Mouse (Mus musculus) forebrain, embryonic 14.5 days (tissue): ENCODE measurements at regions not wholly inside any gene's neighbourhood (a gene's known extent, or its start where the extent isn't known, plus 50 kb on each side); places are given as distances from the start of the nearest gene placed in this dataset.
A peak's percentile ranks its signal among the peaks of the same experiment; 100 is the strongest.

ENCODE experiments used
- ATAC-seq: fragments of 200-750 bp; cut with Nextera tagmentation; 2 replicates; pipeline ENCODE4 v1.8.0; 2017; ENCODE audit warnings: mild to moderate bottlenecking, moderate library complexity
- DNase-seq: peaks from one replicate; pipeline ENCODE4 v3.0.0-alpha.2; 2015; ENCODE audit warnings: low spot score
- H3K27ac ChIP-seq: fragments of 300-500 bp; sonication (generic); 2 replicates; pipeline ENCODE4 v1.5.1; 2014; ENCODE audit warnings: low read depth, mild to moderate bottlenecking, control low read depth, low read length, moderate library complexity
- H3K27me3 ChIP-seq: fragments of 300-500 bp; sonication (generic); replicated peaks from 2 replicates; pipeline ENCODE4 v1.6.1; 2014; ENCODE audit warnings: low read length, control low read depth, mixed read lengths; ENCODE audit not compliant: control insufficient read depth, insufficient read depth
- H3K36me3 ChIP-seq: fragments of 300-500 bp; sonication (generic); 2 replicates; pipeline ENCODE4 v1.6.1; 2014; ENCODE audit warnings: low read length, control low read depth; ENCODE audit not compliant: control insufficient read depth, insufficient read depth
- H3K4me1 ChIP-seq: fragments of 300-500 bp; sonication (generic); 2 replicates; pipeline ENCODE4 v1.6.1; 2014; ENCODE audit warnings: antibody characterized with exemption, low read length, control low read depth; ENCODE audit not compliant: control insufficient read depth, insufficient read depth
- H3K4me2 ChIP-seq: fragments of 300-500 bp; sonication (generic); 2 replicates; pipeline ENCODE4 v1.6.1; 2014; ENCODE audit warnings: mild to moderate bottlenecking, control low read depth, low read length
- H3K4me3 ChIP-seq: fragments of 300-500 bp; sonication (generic); 2 replicates; pipeline ENCODE4 v1.5.1; 2014; ENCODE audit warnings: low read depth, low read length, control low read depth
- H3K9ac ChIP-seq: fragments of 300-500 bp; sonication (generic); 2 replicates; pipeline ENCODE4 v1.6.1; 2014; ENCODE audit warnings: mild to moderate bottlenecking, low read length, control low read depth, moderate library complexity
- H3K9me3 ChIP-seq: fragments of 300-500 bp; sonication (generic); replicated peaks from 2 replicates; pipeline ENCODE4 v1.6.1; 2016; ENCODE audit warnings: low read length, control low read depth, mixed read lengths; ENCODE audit not compliant: control insufficient read depth
- WGBS: fragments of 180-500 bp; shearing (Covaris S2); extraction: QIAGEN DNeasy Blood & Tissue Kit; methylation state at CpG from one replicate; pipeline ENCODE4 v1.1.7; 2014; 5-methylcytosine and 5-hydroxymethylcytosine counted together

DNA sequence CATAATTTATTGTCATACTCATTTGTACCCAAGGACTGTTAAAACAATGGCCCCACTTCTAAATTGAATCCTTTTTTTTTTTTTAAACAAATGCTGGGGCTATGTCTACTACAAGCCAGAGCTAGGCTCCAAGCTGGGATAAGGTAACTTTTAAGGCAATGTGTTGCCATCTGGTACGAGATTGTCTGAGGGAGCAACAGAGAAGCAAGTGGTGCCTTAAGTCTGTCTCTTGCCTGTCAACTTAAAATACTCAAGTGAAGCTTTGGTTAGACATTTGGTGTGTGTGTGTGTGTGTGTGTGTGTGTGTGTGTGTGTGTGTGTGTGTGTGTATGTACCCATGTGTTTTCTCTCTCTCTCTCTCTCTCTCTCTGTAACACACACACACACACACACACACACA lies 397.5 kb upstream of the Igfbp7 start:
- H3K4me2 ChIP-seq = no peak overlapping the region
- H3K36me3 ChIP-seq = no peaks in the 10 kb centered on the region
- no peaks in the 10 kb centered on the region for H3K9me3 ChIP-seq
- peaks cover 10% of the 10 kb centered on the region for H3K4me1 ChIP-seq
- H3K27ac ChIP-seq = no peak overlapping the region
- DNase-seq (peak; percentile 36), ATAC-seq (no peak)
- H3K27me3 ChIP-seq = no peaks in the 10 kb centered on the region
- 60% methylated on average over 1 of the region's 1 CpGs for WGBS
- H3K4me3 ChIP-seq = no peak overlapping the region
- H3K9ac ChIP-seq = no peak overlapping the region

DNA sequence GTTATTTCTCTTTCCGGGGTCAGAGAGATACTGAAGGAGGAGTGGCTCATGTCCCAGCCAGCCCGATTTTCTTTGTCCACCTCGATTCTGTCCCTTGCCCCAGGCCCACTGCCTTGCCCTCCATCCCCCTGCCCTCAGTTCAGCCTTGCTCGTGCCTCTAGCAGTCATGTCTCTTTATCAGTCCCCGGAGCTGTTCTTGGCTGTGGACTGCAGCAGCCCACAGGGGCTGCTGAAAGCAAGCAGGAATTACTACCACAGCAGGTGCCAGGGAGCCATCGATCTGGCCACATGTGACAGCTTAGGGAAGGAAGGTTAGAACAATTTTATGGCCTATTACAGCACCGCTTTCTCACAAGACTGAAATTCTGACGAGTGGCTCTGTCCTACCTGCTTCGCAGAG lies 396.3 kb upstream of the Igfbp7 start:
- Histone ChIP-seq H3K27ac (no peak overlapping the region), H3K4me2 (no peak overlapping the region), H3K9ac (no peak overlapping the region), H3K4me1 (peaks cover 9% of the 10 kb centered on the region), H3K36me3 (no peaks in the 10 kb centered on the region), H3K27me3 (no peaks in the 10 kb centered on the region), H3K9me3 (no peaks in the 10 kb centered on the region), H3K4me3 (no peak overlapping the region)
- DNase-seq (peak; percentile 32), ATAC-seq (no peak)
- 69% methylated on average over 9 of the region's 9 CpGs for WGBS

DNA sequence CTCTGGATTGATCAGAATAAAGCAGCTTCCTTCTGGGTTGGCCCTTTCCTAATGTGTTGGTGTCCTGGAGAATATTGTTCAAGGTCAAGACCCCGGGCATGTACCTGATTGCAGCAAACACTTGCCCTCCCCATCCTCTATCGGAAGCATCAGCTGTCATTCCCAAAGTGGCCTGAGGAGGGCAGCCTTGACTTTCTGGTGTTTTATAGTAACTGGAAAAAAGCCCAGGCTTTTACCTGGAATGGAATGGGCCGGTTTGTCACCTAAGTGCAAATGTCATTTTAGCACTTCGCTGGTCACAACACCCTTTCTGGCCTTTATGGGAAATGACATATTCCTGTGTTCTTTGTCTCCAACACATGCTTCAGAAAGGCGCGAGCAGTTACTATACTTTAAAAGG lies 395.7 kb upstream of the Igfbp7 start:
- H3K9me3 ChIP-seq = no peaks in the 10 kb centered on the region
- no peak overlapping the region for H3K27ac ChIP-seq
- no peak for ATAC-seq
- no peak overlapping the region for H3K4me2 ChIP-seq
- DNase-seq = peak; percentile 70
- H3K36me3 ChIP-seq = no peaks in the 10 kb centered on the region
- no peaks in the 10 kb centered on the region for H3K27me3 ChIP-seq
- H3K4me1 ChIP-seq = peaks cover 8% of the 10 kb centered on the region; the same call in 1 of the 2 replicates
- H3K4me3 ChIP-seq = no peak overlapping the region
- no peak overlapping the region for H3K9ac ChIP-seq
- 57% methylated on average over 6 of the region's 6 CpGs for WGBS

DNA sequence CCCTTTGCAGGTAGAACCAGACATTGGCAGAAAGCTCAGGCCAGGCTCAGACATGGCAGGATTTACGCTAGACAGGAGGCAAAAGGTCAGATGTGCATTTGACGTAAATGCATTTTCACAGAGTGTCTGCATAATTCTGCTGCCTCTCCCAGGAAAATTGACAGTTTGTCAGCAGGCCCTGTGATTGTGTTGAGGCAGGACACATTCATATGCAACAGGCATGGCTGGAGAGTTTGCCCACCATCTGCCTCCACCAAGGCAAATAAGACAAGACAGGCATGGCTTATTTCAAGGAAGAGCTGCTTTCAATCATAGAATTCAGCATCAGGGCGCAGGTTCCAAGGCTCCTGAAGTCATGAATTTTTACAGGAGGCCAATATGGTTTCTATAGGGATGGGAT lies 389.1 kb upstream of the Igfbp7 start:
- Histone ChIP-seq H3K9me3 (no peaks in the 10 kb centered on the region), H3K4me2 (no peak overlapping the region), H3K27me3 (no peaks in the 10 kb centered on the region), H3K4me1 (no peaks in the 10 kb centered on the region), H3K36me3 (no peaks in the 10 kb centered on the region), H3K9ac (no peak overlapping the region), H3K27ac (no peak overlapping the region), H3K4me3 (no peak overlapping the region)
- 74% methylated on average over 3 of the region's 3 CpGs for WGBS
- no peak; the same call in 1 of the 2 replicates for ATAC-seq
- DNase-seq = no peak

DNA sequence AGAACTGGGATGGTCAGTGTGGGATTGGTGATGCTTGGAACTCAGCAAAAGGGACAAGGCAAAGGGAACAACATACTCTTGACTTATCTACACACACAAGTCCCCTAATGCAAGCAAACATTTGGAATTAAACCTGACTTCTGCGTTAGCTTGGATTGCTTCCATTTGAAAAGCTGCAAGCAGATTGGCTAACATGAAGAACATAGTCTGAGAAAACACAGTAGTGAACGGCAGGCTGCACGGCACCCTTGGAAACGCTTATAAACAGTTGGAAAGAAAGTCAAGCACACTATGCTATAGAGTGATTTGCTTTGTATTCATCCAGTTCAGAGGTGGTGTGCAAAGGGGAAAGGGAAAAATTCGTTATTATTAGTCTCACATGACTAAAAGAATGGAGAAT lies 387.9 kb upstream of the Igfbp7 start:
- DNase-seq (peak; percentile 47), ATAC-seq (no peak)
- Histone ChIP-seq H3K9me3 (no peaks in the 10 kb centered on the region), H3K36me3 (no peaks in the 10 kb centered on the region), H3K4me1 (no peaks in the 10 kb centered on the region), H3K9ac (no peak overlapping the region), H3K27ac (no peak overlapping the region), H3K27me3 (no peaks in the 10 kb centered on the region), H3K4me2 (no peak overlapping the region), H3K4me3 (no peak overlapping the region)
- whole genome bisulfite sequencing = 81% methylated on average over 5 of the region's 5 CpGs

DNA sequence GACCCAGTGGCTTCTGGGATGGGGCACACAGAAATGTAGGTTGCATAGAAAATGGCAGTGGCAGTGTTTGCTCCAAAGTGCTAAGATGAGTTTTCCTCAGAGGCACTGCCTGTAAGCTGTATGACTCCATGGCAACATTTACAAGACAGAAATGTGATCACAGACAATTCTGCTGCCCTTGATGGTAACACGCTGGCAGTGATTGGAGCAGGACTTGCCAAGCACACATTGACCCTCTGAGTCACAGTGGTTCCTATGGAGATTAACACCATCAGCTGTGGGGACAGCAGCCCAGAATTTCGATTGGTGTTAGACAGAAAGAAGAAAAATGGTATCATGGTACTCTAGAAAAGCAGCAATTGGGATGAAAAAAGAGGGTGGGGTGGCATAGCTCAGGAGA lies 376.1 kb upstream of the Igfbp7 start:
- Histone ChIP-seq H3K4me1 (no peaks in the 10 kb centered on the region), H3K9ac (no peak overlapping the region), H3K36me3 (no peaks in the 10 kb centered on the region), H3K4me3 (no peak overlapping the region), H3K4me2 (no peak overlapping the region), H3K27me3 (no peaks in the 10 kb centered on the region), H3K9me3 (no peaks in the 10 kb centered on the region), H3K27ac (no peak overlapping the region)
- WGBS = 74% methylated on average over 2 of the region's 2 CpGs
- ATAC-seq (no peak), DNase-seq (no peak)

DNA sequence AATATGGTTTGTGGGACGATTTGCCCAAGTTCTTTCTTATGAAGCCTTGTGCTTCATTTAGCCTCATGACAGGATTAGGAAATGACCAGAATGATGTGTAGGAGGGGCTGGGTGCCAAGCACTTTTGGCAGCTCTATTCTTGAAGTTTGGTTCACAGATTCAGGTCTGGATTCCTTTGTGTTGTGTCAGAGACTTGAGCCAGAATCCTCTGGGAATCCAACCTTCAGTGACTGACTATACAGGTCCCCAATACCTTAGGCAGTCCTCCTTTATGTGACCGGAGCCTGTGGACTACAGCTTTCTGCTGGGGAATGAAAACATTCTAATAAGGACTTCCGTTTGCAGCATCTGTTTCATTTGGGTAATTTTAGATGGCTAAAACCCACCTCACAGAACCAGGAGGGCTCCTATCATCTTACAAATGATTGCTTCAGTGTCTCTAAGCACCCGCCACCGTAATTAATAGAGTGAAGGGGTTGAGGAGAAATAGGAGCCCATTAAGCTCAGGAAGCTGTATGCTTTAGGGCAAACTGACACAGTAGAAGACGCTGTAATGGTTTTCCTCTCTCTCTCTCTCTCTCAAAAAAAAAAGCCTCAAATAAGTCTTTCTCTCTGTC lies 354.7 kb upstream of the Igfbp7 start:
- no peak overlapping the region for H3K4me2 ChIP-seq
- no peaks in the 10 kb centered on the region for H3K9me3 ChIP-seq
- H3K27me3 ChIP-seq = no peaks in the 10 kb centered on the region
- DNase-seq (peak; percentile 46), ATAC-seq (peak; percentile 73)
- no peak overlapping the region for H3K9ac ChIP-seq
- WGBS = 48% methylated on average over 6 of the region's 6 CpGs
- no peaks in the 10 kb centered on the region for H3K4me1 ChIP-seq
- H3K36me3 ChIP-seq = no peaks in the 10 kb centered on the region
- 0 out of 2 replicates have a peak overlapping the region, but pooled peaks have one; percentile 11 for H3K27ac ChIP-seq
- no peak overlapping the region for H3K4me3 ChIP-seq

DNA sequence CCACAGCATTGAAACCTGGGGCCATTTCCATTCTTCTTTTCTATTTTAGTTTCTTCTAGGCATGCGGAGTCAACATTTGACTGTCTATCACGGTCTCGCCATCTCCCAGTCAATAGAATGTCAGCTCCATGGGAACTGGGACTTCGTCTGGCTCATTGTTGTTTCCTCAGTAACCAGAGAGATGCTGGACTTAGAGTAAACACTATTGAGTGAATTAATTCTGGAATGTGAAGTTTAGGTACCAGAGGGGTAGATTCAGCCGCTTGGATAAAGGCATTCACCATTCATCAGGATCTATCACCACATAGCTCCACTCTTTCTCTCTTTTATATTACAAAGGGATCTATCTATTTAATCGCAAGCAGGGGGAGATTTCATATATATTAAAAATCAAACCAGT lies 354.2 kb upstream of the Igfbp7 start:
- no peaks in the 10 kb centered on the region for H3K4me1 ChIP-seq
- H3K27me3 ChIP-seq = no peaks in the 10 kb centered on the region
- ATAC-seq (peak; percentile 46; the same call in 1 of the 2 replicates), DNase-seq (peak; percentile 27)
- no peaks in the 10 kb centered on the region for H3K9me3 ChIP-seq
- H3K9ac ChIP-seq = no peak overlapping the region
- H3K36me3 ChIP-seq = no peaks in the 10 kb centered on the region
- H3K27ac ChIP-seq = no peak overlapping the region
- 71% methylated on average over 6 of the region's 6 CpGs for WGBS
- no peak overlapping the region for H3K4me2 ChIP-seq
- no peak overlapping the region for H3K4me3 ChIP-seq

DNA sequence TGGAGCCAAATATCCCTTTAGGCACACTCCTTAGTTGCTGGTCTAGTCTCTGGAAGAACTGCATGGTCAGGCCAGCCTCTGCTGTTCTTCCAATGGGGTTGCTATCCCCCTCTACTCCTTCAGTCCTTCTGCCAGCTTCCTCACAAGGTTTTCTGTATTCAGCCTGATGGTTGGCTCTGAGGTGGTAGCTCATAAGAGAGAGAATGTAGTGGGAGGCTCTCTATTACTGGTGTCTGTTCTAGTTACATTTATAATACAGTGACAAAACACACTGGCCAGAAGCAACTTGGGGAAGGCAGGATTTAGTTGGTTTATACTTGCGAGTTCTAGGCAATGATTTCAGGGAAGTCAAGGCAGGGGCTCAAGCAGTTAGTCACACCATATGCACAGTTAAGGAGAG lies 341.1 kb upstream of the Igfbp7 start:
- ATAC-seq = no peak
- 90% methylated on average over 1 of the region's 1 CpGs for WGBS
- H3K27ac ChIP-seq = no peak overlapping the region
- H3K27me3 ChIP-seq = no peaks in the 10 kb centered on the region
- DNase-seq = no peak
- H3K9me3 ChIP-seq = no peaks in the 10 kb centered on the region
- H3K4me3 ChIP-seq = no peak overlapping the region
- H3K4me2 ChIP-seq = no peak overlapping the region
- H3K9ac ChIP-seq = no peak overlapping the region
- H3K4me1 ChIP-seq = no peaks in the 10 kb centered on the region
- H3K36me3 ChIP-seq = no peaks in the 10 kb centered on the region
